Mouse (Mus musculus) bone marrow macrophage, adult 2 months (primary cell): ENCODE data around the gene Tmem104. TPM values are rescaled to one million over a fixed set of nuclear protein-coding genes. Genes with fewer than 3 reads are reported as not detected.

Experiments
- H3K27ac ChIP-seq: 2 replicates; pipeline ENCODE4 v1.5.1; 2012; ENCODE audit warnings: low read depth, low read length; ENCODE audit not compliant: insufficient read depth
- H3K4me1 ChIP-seq: 2 replicates; pipeline ENCODE4 v1.6.1; 2012; ENCODE audit warnings: low read length; ENCODE audit not compliant: control insufficient read depth, insufficient read depth
- H3K4me3 ChIP-seq: 2 replicates; pipeline ENCODE4 v1.5.1; 2012; ENCODE audit warnings: mild to moderate bottlenecking, low read length, moderate library complexity; ENCODE audit not compliant: insufficient read depth
- CTCF ChIP-seq: IDR thresholded peaks from 2 replicates; pipeline ENCODE4 v1.5.1; 2012; ENCODE audit warnings: low read depth, mild to moderate bottlenecking, low read length, moderate library complexity
- POLR2A ChIP-seq: IDR thresholded peaks from 2 replicates; pipeline ENCODE4 v1.6.1; 2012; ENCODE audit warnings: mild to moderate bottlenecking, low read depth, low read length, borderline replicate concordance
- polyA plus RNA-seq: library from polyadenylated mRNA; stranded (reverse); fragments of >200 nt; gene quantifications from 2 replicates; pipeline ENCODE4 v1.2.4, GENCODE M21; 2012; ENCODE audit not compliant: missing spikeins, insufficient read depth, insufficient read length

Gene Tmem104
- polyA plus RNA-seq, 1 experiment: 42.7 TPM

DNA sequence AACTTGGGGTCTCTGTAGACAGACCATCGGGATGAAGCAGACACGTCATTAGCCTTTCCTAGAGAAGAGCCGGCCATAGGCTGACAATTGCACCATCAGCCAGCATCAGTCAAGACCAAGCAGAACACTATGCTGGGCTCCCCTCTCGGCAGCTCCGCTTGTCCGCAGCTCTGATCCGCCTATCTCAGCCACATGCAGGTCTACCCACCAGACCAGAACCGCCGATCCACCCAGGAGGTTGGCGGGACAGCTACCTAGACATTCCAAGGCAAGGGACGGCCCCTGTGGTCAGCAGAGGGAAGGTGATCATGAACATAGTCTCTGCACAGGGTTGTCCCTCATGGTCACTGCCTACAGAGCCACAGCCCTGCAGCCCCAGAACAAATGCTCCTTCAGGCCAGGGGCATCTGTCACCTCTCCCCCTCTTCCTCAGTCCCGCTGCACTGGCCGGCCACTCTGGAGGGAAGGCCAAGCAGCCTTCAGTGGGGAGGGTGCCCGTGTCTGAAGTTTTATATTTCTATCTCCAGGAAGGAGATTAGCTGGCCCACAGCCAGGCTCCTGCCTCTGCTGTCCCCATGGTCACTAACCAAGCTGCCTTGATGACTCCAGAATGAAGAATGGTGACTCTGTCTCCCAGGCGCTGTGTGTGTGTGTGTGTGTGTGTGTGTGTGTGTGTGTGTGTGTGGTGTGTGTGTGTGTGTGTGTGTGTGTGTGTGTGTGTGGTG lies 47.2 kb downstream of the Tmem104 start:
- H3K27ac ChIP-seq: no peak overlapping the region
- peaks cover 6% of the 10 kb centered on the region for H3K4me1 ChIP-seq
- TF ChIP-seq POLR2A (no peak), CTCF (no peak)
- H3K4me3 ChIP-seq: no peak overlapping the region

DNA sequence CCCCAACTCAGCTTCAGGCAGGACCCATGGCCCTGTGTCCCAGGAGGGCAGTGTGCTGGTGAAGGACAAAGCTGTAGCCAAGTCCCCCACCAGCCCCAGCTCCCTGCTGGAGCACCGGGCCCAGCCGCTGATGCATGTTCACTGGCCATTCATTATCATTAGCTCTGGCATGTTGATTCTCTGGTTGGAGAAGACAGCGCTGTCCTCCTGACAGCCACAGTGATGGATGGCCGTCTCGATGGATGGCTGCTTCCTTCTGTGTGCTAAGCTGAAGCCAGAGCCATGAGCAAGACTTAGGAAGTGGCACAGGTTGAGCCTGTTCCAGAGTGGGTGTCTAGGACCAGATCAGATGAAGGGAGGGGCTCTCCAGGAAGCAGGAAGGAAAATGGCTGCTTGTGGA lies 49.3 kb downstream of the Tmem104 start:
- Histone ChIP-seq H3K4me3 (no peak overlapping the region), H3K27ac (no peak overlapping the region), H3K4me1 (no peaks in the 10 kb centered on the region)
- TF ChIP-seq CTCF (no peak), POLR2A (no peak)

DNA sequence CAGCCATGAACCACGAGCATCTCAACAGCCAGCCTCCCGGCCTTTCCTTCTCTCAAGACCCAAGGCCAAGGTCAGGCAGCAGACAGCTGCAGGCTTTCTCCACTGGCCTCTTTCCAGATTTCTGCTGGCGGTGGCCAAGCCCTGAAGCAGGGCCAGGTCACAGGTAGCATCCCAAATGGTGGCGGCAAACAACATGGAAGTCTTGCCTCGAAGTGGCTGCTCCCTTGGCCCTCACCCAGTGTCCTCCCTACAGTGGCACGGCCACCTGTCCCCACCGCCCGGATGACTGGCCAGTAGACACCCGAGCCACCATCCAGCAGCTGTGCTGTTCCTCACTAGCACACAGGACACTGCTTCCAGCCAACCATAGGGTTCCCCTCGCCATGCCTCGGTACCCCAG lies 54.1 kb downstream of the Tmem104 start:
- Histone ChIP-seq H3K4me3 (no peak overlapping the region), H3K4me1 (no peaks in the 10 kb centered on the region), H3K27ac (no peak overlapping the region)
- no peak for TF ChIP-seq POLR2A

- Histone ChIP-seq H3K27ac (no peak overlapping the region), H3K4me3 (no peak overlapping the region)
Measured at GRCm38 (mm10) chr11:115242746-115243145, 55.5 kb downstream of the Tmem104 start.

DNA sequence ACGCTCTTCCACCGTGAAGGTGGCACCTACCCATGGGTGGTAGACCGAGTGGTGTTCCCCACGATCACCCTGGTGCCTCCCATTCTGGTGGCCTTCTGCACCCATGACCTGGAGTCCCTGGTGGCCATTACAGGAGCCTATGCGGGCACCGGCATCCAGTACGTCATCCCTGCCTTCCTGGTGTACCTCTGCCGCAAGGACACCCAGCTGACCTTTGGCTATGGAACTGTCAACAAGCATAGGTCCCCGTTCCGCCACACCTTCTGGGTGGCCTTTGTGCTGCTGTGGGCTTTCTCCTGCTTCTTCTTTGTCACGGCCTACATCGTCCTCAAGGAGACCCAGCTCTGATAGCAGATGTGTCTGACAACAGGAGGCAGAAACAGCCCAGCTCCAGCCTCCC lies 56.5 kb downstream of the Tmem104 start:
- no peak overlapping the region for H3K27ac ChIP-seq
- peaks cover 2% of the 10 kb centered on the region; the same call in 1 of the 2 replicates for H3K4me1 ChIP-seq
- TF ChIP-seq CTCF: no peak
- TF ChIP-seq POLR2A: no peak
- no peak overlapping the region for H3K4me3 ChIP-seq

More at GRCm38 (mm10) chr11:115242746-115243145, 55.5 kb downstream of the Tmem104 start:
- TF ChIP-seq CTCF: no peak
- 0 out of 2 replicates have a peak, but pooled peaks cover 2% of the 10 kb centered on the region for H3K4me1 ChIP-seq

- Histone ChIP-seq H3K4me3 (no peak overlapping the region), H3K27ac (no peak overlapping the region), H3K4me1 (peaks cover 2% of the 10 kb centered on the region; the same call in 1 of the 2 replicates)
- TF ChIP-seq CTCF (no peak), POLR2A (no peak)
Measured at GRCm38 (mm10) chr11:115244840-115245239, 57.6 kb downstream of the Tmem104 start.

- TF ChIP-seq POLR2A: no peak
- TF ChIP-seq CTCF: no peak
- Histone ChIP-seq H3K27ac (no peak overlapping the region), H3K4me1 (peaks cover 2% of the 10 kb centered on the region; the same call in 1 of the 2 replicates), H3K4me3 (no peak overlapping the region)
Measured at GRCm38 (mm10) chr11:115246386-115246785, 59.1 kb downstream of the Tmem104 start.

DNA sequence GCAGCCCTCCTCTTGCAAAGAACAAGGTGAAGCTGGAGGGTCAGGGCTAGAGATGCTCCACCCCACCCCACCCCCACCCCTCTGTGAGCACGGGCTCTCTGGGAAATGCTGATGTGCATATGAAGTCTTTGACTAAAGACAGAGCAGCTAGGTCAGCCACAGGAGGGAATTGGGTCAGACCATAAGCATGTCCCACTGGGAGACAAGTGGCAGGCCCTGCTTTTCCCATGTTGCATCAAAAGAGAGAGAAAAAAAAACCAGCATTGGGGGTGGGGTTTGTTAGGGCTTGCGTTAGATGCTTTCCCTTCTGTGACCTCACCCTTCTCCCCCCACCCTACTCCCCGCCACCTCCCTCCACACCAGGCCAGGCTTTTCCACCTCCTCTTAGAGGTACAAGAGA lies 60.0 kb downstream of the Tmem104 start:
- Histone ChIP-seq H3K4me1 (peaks cover 2% of the 10 kb centered on the region; the same call in 1 of the 2 replicates), H3K27ac (no peak overlapping the region), H3K4me3 (no peak overlapping the region)
- TF ChIP-seq CTCF: no peak

DNA sequence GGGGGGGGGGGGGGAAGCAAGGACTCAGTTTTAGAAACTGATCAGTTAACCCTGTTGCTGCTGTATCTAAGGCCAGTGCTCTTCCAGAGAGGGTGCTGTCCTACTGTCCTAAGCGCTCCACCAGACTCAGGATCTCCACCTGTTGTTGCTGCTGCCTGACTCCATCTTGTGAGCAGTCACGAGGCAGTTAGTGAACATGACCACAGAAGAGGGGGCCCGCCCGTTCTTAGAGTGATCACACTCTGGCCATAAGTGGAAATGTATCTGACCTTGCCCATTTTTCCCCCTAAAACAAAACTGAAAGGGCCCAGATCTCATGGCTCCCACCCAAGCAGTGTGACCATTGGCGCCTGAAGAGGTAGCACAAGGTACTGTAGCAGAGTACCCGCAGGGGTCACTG lies 60.7 kb downstream of the Tmem104 start:
- no peak for TF ChIP-seq CTCF
- no peak for TF ChIP-seq POLR2A
- Histone ChIP-seq H3K4me3 (no peak overlapping the region), H3K4me1 (peaks cover 2% of the 10 kb centered on the region; the same call in 1 of the 2 replicates), H3K27ac (no peak overlapping the region)

- H3K27ac ChIP-seq: no peak overlapping the region
- H3K4me1 ChIP-seq: peaks cover 2% of the 10 kb centered on the region; the same call in 1 of the 2 replicates
- H3K4me3 ChIP-seq: peak overlapping the region; percentile 34
- TF ChIP-seq POLR2A: no peak
- TF ChIP-seq CTCF: no peak
Measured at GRCm38 (mm10) chr11:115249721-115250404, 62.6 kb downstream of the Tmem104 start.
